Mouse (Mus musculus) liver, adult (tissue): ENCODE measurements at regions not wholly inside any gene's neighbourhood (a gene's known extent, or its start where the extent isn't known, plus 50 kb on each side); places are given as distances from the start of the nearest gene placed in this dataset.

Experiments used
- GATA4 ChIP-seq: IDR thresholded peaks from 2 replicates; pipeline ENCODE4 v1.6.1; 2014; ENCODE audit warnings: mild to moderate bottlenecking, low read length; ENCODE audit not compliant: insufficient replicate concordance

- TF ChIP-seq GATA4, result no peak
These were observed 93.3 kb upstream of the Gm6657 start for GRCm38 (mm10) chr12:78100756-78101155.

- TF ChIP-seq GATA4, result no peak
These were observed 84.1 kb upstream of the Gm6657 start for GRCm38 (mm10) chr12:78109931-78110330.

GRCm38 (mm10) chr12:78118131-78118530, 75.9 kb upstream of the Gm6657 start:
- TF ChIP-seq GATA4, result no peak

GRCm38 (mm10) chr12:78119246-78119645, 74.8 kb upstream of the Gm6657 start:
- TF ChIP-seq GATA4, result no peak

- TF ChIP-seq GATA4, result no peak
These were observed 74.2 kb upstream of the Gm6657 start for GRCm38 (mm10) chr12:78119855-78120254.

- no peak for TF ChIP-seq GATA4
These were observed 64.8 kb upstream of the Gm6657 start for GRCm38 (mm10) chr12:78129130-78129845.

- no peak for TF ChIP-seq GATA4
These were observed 61.8 kb upstream of the Gm6657 start for GRCm38 (mm10) chr12:78132016-78132797.

- no peak for TF ChIP-seq GATA4
These were observed 60.7 kb upstream of the Gm6657 start for GRCm38 (mm10) chr12:78133341-78133740.

GRCm38 (mm10) chr12:78133984-78134383, 60.1 kb upstream of the Gm6657 start:
- no peak for TF ChIP-seq GATA4

GRCm38 (mm10) chr12:78137196-78137595, 56.8 kb upstream of the Gm6657 start:
- no peak for TF ChIP-seq GATA4

GRCm38 (mm10) chr12:78138467-78138866, 55.6 kb upstream of the Gm6657 start:
- TF ChIP-seq GATA4, result no peak
